ENCODE assay signal across 8 mouse cellular contexts in genomic region chr13:80883190-80883589, GRCm38 (mm10). TPM values are rescaled to one million over a fixed set of nuclear protein-coding genes. Genes with fewer than 3 reads are reported as not detected.
A peak's percentile ranks its signal among the peaks of the same experiment; 100 is the strongest.
DNase-seq lines count a peak whose midpoint lies in the region; ATAC-seq and TF ChIP-seq lines count a peak whose summit lies in the region.

Arrdc3 (plus strand) TSS chr13:80883384.

- peak; percentile 89 for DNase-seq in MEL-GATA-1-ER (ENCODE audit: extremely low read depth, low read depth)
- DNase-seq in cerebellum, adult 8-10 months: peak; percentile 97
- peak; percentile 96 for DNase-seq in hindbrain, embryonic 10.5 days (ENCODE audit: low spot score)
- DNase-seq in layer of hippocampus, adult 9-11 months: peak; percentile 97
- peak; percentile 99 for DNase-seq in lung, postnatal 0 days (ENCODE audit: low spot score)
- peak; percentile 96 for DNase-seq in ovary, postnatal 14 days (ENCODE audit: low spot score)
- peak; percentile 98 for DNase-seq in thymus, postnatal 14 days

- TF ChIP-seq CTCF in lung, postnatal 0 days (IDR thresholded peaks at IDR 0.05): no peak

- peak within 1 kb of the TSS; percentile 100 for H3K27ac ChIP-seq in hindbrain, embryonic 10.5 days
- H3K27ac ChIP-seq in lung, postnatal 0 days (ENCODE audit: low read length): peak within 1 kb of the TSS; percentile 99

- H3K4me1 ChIP-seq in hindbrain, embryonic 10.5 days (replicated peaks): peaks cover 14% of the 10 kb centered on the region
- peaks cover 2% of the 10 kb centered on the region; the same call in 1 of the 2 replicates for H3K4me1 ChIP-seq in lung, postnatal 0 days (ENCODE audit: insufficient read depth, low read depth, low read length)

- no peaks in the 10 kb centered on the region for H3K9me3 ChIP-seq in hindbrain, embryonic 10.5 days
- H3K9me3 ChIP-seq in lung, postnatal 0 days (ENCODE audit: low read length): no peaks in the 10 kb centered on the region

- peak within 1 kb of the TSS; percentile 62 for H3K4me2 ChIP-seq in lung, postnatal 0 days (replicated peaks; ENCODE audit: low read depth, low read length)

- peak within 1 kb of the TSS; percentile 90 for H3K9ac ChIP-seq in lung, postnatal 0 days (replicated peaks; ENCODE audit: low read depth)

- H3K36me3 ChIP-seq in hindbrain, embryonic 10.5 days: peaks cover 8% of the 10 kb centered on the region
- H3K36me3 ChIP-seq in lung, postnatal 0 days (ENCODE audit: insufficient read depth, low read length): no peaks in the 10 kb centered on the region

- no peaks in the 10 kb centered on the region for H3K27me3 ChIP-seq in hindbrain, embryonic 10.5 days (ENCODE audit: insufficient read depth, poor library complexity, severe bottlenecking)
- no peaks in the 10 kb centered on the region for H3K27me3 ChIP-seq in lung, postnatal 0 days (replicated peaks; ENCODE audit: insufficient read depth, low read length)

- under 1% methylated on average over 31 of the region's 31 CpGs for WGBS in hindbrain, embryonic 10.5 days
- WGBS in lung, postnatal 0 days: 1% methylated on average over 29 of the region's 31 CpGs

- ATAC-seq in frontal cortex, adult (ENCODE audit: low TSS enrichment): peak; percentile 31
- peak; percentile 54 for ATAC-seq in lung, postnatal 0 days

- peak within 1 kb of the TSS; percentile 89 for H3K4me3 ChIP-seq in hindbrain, embryonic 10.5 days
- peak within 1 kb of the TSS; percentile 63 for H3K4me3 ChIP-seq in lung, postnatal 0 days (ENCODE audit: low read depth, low read length)

- no peak; the same call in 1 of the 2 replicates for TF ChIP-seq EP300 in lung, postnatal 0 days (IDR thresholded peaks at IDR 0.05)

RNA-seq across cellular contexts. Expression of gene Arrdc3, which starts in this region (rescaled TPM):
- 49.1 and 49.5 TPM in 2 replicates for polyA plus RNA-seq in hindbrain, embryonic 10.5 days (2016; fragmentation: Nextera tagmentation; extraction: Ambion mirVana)
- 59.5 and 62.9 TPM in 2 replicates for polyA plus RNA-seq in lung, postnatal 0 days (2015; fragmentation: Nextera tagmentation; extraction: Ambion mirVana)

Comparison
In these comparisons a context has a peak if more than half of its experiments do, and no peak if none do; other contexts are left out.
1. Peak in every context shown above with its lines: DNase-seq, ATAC-seq, H3K4me3 ChIP-seq and H3K27ac ChIP-seq.